In genomic region chr6:90653736-90654135, GRCm38 (mm10) we compare ENCODE assay signal across 8 mouse cellular contexts. TPM values are rescaled to one million over a fixed set of nuclear protein-coding genes. Genes with fewer than 3 reads are reported as not detected.
DNase-seq lines count a peak whose midpoint lies in the region; ATAC-seq and TF ChIP-seq lines count a peak whose summit lies in the region.

No protein-coding gene starts in this region.

- H3K4me2 ChIP-seq in hindbrain, embryonic 12.5 days (replicated peaks): no peak overlapping the region
- no peak overlapping the region for H3K4me2 ChIP-seq in intestine, postnatal 0 days (replicated peaks; ENCODE audit: low read depth)

- H3K4me1 ChIP-seq in hindbrain, embryonic 10.5 days (replicated peaks): peaks cover 9% of the 10 kb centered on the region; the same call in 1 of the 2 replicates
- H3K4me1 ChIP-seq in hindbrain, embryonic 12.5 days: no peaks in the 10 kb centered on the region
- H3K4me1 ChIP-seq in bone marrow macrophage, adult 2 months (ENCODE audit: control insufficient read depth, insufficient read depth, low read length): no peaks in the 10 kb centered on the region
- H3K4me1 ChIP-seq in embryonic fibroblast, embryonic 13.5 days (ENCODE audit: control insufficient read depth, insufficient read depth, low read length): no peaks in the 10 kb centered on the region
- no peaks in the 10 kb centered on the region for H3K4me1 ChIP-seq in intestine, postnatal 0 days (replicated peaks; ENCODE audit: control insufficient read depth, insufficient read depth, low read length)
- no peaks in the 10 kb centered on the region for H3K4me1 ChIP-seq in lung, adult 2 months (ENCODE audit: control insufficient read depth, insufficient read depth, low read length)

- no peak overlapping the region for H3K9ac ChIP-seq in hindbrain, embryonic 12.5 days
- no peak overlapping the region for H3K9ac ChIP-seq in intestine, postnatal 0 days (ENCODE audit: low read depth, low read length)

- no peak overlapping the region for H3K27ac ChIP-seq in hindbrain, embryonic 10.5 days
- no peak overlapping the region for H3K27ac ChIP-seq in hindbrain, embryonic 12.5 days
- H3K27ac ChIP-seq in bone marrow macrophage, adult 2 months (ENCODE audit: insufficient read depth, low read depth, low read length): no peak overlapping the region
- no peak overlapping the region for H3K27ac ChIP-seq in embryonic fibroblast, embryonic 13.5 days (ENCODE audit: insufficient read depth, low read length)
- H3K27ac ChIP-seq in intestine, postnatal 0 days (ENCODE audit: low read depth, low read length): no peak overlapping the region

- 71% methylated on average over 2 of the region's 2 CpGs for WGBS in hindbrain, embryonic 10.5 days
- WGBS in hindbrain, embryonic 12.5 days: 67% methylated on average over 2 of the region's 2 CpGs
- WGBS in intestine, postnatal 0 days: 44% methylated on average over 2 of the region's 2 CpGs
- WGBS in lung, adult 2 months: 41% methylated on average over 2 of the region's 2 CpGs

- H3K27me3 ChIP-seq in hindbrain, embryonic 10.5 days (ENCODE audit: insufficient read depth, poor library complexity, severe bottlenecking): no peaks in the 10 kb centered on the region
- H3K27me3 ChIP-seq in hindbrain, embryonic 12.5 days: no peaks in the 10 kb centered on the region
- no peaks in the 10 kb centered on the region for H3K27me3 ChIP-seq in intestine, postnatal 0 days (replicated peaks; ENCODE audit: control insufficient read depth, insufficient read depth, low read length)

- peak; percentile 38 for DNase-seq in hindbrain, embryonic 10.5 days (ENCODE audit: low spot score)
- DNase-seq in CD4-positive, CD25-positive, alpha-beta regulatory T cell, adult 2 months (ENCODE audit: low read depth, low spot score): peak; percentile 57
- DNase-seq in lung, adult 2 months: peak; percentile 39
- DNase-seq in right cerebral cortex, postnatal 4 days: peak; percentile 22

- no peak for ATAC-seq in hindbrain, embryonic 12.5 days (ENCODE audit: low FRiP score)
- ATAC-seq in intestine, postnatal 0 days: no peak

- no peaks in the 10 kb centered on the region for H3K36me3 ChIP-seq in hindbrain, embryonic 10.5 days
- no peaks in the 10 kb centered on the region for H3K36me3 ChIP-seq in hindbrain, embryonic 12.5 days
- H3K36me3 ChIP-seq in intestine, postnatal 0 days (ENCODE audit: control insufficient read depth, insufficient read depth): no peaks in the 10 kb centered on the region

- no peak for TF ChIP-seq POLR2A in bone marrow macrophage, adult 2 months (IDR thresholded peaks at IDR 0.05; ENCODE audit: borderline replicate concordance, low read depth, low read length)
- TF ChIP-seq POLR2A in embryonic fibroblast, embryonic 13.5 days (IDR thresholded peaks at IDR 0.05; ENCODE audit: low read depth, low read length): no peak
- no peak for TF ChIP-seq POLR2A in lung, adult 2 months (IDR thresholded peaks at IDR 0.05; ENCODE audit: borderline replicate concordance, extremely low read depth, low read depth, low read length)

- peak; percentile 77 for TF ChIP-seq CTCF in bone marrow macrophage, adult 2 months (IDR thresholded peaks at IDR 0.05; ENCODE audit: low read depth, low read length)
- TF ChIP-seq CTCF in embryonic fibroblast, embryonic 13.5 days (IDR thresholded peaks at IDR 0.05; ENCODE audit: borderline replicate concordance, insufficient read depth, low read length): peak; percentile 43; the same call in 1 of the 2 replicates
- peak; percentile 81 for TF ChIP-seq CTCF in intestine, postnatal 0 days (IDR thresholded peaks at IDR 0.05; ENCODE audit: low read depth)
- TF ChIP-seq CTCF in lung, adult 2 months (IDR thresholded peaks at IDR 0.05; ENCODE audit: insufficient read depth, low read length): peak; percentile 89

- H3K9me3 ChIP-seq in hindbrain, embryonic 10.5 days: no peaks in the 10 kb centered on the region
- H3K9me3 ChIP-seq in hindbrain, embryonic 12.5 days (replicated peaks): no peaks in the 10 kb centered on the region
- no peaks in the 10 kb centered on the region for H3K9me3 ChIP-seq in intestine, postnatal 0 days (ENCODE audit: control insufficient read depth)

- no peak overlapping the region for H3K4me3 ChIP-seq in hindbrain, embryonic 10.5 days
- no peak overlapping the region for H3K4me3 ChIP-seq in hindbrain, embryonic 12.5 days
- H3K4me3 ChIP-seq in bone marrow macrophage, adult 2 months (ENCODE audit: insufficient read depth, low read length): no peak overlapping the region
- no peak overlapping the region for H3K4me3 ChIP-seq in embryonic fibroblast, embryonic 13.5 days (ENCODE audit: insufficient read depth, low read length)
- H3K4me3 ChIP-seq in intestine, postnatal 0 days (ENCODE audit: low read depth, low read length): no peak overlapping the region
- no peak overlapping the region for H3K4me3 ChIP-seq in lung, adult 2 months (replicated peaks; ENCODE audit: extremely low read depth, low read depth, low read length)

RNA-seq across cellular contexts. Expression of gene Slc41a3, which starts 49.2 kb away (rescaled TPM):
- 2.8 and 3.6 TPM in 2 replicates for polyA plus RNA-seq in hindbrain, embryonic 10.5 days (2016; fragmentation: Nextera tagmentation; extraction: Ambion mirVana)
- 3.6 TPM in 2 replicates for polyA plus RNA-seq in hindbrain, embryonic 12.5 days (2016; fragmentation: Nextera tagmentation; extraction: Ambion mirVana)
- 13.4 and 14.7 TPM in 2 replicates for polyA plus RNA-seq in bone marrow macrophage, adult 2 months (2012; ENCODE audit: insufficient read depth, insufficient read length, missing spikeins)
- polyA plus RNA-seq in embryonic fibroblast, embryonic 13.5 days (2011; ENCODE audit: insufficient read length, low read depth, missing spikeins): 7.0 and 8.7 TPM in 2 replicates
- polyA plus RNA-seq in intestine, postnatal 0 days (2015; fragmentation: Nextera tagmentation; extraction: Ambion mirVana): 8.8 and 10.0 TPM in 2 replicates
- polyA plus RNA-seq in lung, adult 2 months (2012; rRNA removed): 11.1 and 13.8 TPM in 2 replicates
